Mouse (Mus musculus): ENCODE data around the gene C1qtnf9.

The C1qtnf9 gene

DNA sequence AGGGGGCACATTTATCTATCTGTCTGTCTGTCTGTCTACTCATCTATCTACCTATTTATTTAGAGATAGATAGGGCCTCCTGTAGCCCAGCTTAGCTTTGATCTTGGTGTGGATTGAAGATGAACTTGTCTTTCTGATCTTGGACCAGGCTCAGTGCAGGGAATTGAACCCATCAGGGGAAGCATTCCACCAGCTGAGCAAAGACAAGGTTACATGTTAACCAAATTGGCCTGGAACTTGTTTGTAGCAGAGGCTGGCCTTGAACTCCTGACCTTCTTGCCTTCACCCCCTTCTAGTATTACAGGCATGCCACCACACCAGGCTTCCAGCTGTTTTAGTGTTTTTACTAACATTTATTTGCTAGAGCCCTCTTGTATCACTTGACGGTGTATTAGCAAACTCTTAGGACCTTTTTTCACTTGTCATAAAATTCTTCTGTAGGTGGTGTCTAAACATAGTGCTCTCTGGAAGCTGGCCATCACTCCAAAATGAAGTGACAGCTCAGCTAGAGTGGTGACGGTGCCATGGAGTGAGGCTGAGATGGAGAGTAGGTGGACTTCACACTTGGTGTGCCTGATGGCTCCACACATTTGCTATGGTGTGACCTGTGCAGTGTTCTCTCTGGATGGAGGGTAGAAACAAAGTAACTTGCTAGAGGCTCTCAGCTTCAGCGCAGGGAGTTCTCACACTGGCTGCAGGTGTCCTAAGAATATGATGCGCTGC, 28.8 kb downstream of the C1qtnf9 start:
- no peak for DNase-seq

DNA sequence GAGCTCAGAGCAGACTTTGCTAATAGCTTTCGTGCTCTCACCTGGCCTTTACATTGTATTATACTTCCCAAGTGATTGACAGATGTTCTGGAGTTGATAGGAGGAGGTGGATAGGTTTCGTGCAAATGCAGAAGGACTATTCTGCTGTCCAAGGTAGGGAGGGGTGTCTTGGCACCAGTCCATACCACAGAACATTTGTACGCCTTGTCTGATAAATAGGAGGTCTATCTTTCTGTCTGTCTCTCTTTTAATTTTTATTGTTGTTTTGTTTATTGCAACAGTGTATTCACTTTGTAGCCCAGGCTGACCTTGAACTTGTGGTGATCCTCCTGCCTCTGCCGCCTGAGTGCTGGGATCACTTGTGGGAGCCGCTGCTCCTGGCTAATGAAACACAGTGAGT, 29.7 kb downstream of the C1qtnf9 start:
- DNase-seq = no peak

DNA sequence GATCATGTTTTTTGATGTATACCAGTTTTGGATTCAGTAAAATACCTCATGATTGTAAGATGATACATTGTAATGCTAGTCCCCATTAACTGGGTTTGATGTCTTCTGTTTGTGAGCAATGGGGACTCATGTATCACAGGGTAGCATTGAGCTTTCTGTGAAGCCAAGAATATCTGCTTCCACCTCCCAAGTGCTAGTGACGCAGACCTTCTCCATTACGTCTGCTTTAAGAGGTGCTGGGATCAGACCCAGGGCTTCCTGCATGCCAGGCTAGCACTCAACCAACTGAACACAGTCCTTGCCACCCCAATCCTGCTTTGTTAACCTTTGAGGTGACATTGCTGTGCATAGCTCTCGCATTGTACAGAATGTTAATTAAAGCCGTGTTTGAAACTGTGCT, 30.8 kb downstream of the C1qtnf9 start:
- no peak for DNase-seq

DNA sequence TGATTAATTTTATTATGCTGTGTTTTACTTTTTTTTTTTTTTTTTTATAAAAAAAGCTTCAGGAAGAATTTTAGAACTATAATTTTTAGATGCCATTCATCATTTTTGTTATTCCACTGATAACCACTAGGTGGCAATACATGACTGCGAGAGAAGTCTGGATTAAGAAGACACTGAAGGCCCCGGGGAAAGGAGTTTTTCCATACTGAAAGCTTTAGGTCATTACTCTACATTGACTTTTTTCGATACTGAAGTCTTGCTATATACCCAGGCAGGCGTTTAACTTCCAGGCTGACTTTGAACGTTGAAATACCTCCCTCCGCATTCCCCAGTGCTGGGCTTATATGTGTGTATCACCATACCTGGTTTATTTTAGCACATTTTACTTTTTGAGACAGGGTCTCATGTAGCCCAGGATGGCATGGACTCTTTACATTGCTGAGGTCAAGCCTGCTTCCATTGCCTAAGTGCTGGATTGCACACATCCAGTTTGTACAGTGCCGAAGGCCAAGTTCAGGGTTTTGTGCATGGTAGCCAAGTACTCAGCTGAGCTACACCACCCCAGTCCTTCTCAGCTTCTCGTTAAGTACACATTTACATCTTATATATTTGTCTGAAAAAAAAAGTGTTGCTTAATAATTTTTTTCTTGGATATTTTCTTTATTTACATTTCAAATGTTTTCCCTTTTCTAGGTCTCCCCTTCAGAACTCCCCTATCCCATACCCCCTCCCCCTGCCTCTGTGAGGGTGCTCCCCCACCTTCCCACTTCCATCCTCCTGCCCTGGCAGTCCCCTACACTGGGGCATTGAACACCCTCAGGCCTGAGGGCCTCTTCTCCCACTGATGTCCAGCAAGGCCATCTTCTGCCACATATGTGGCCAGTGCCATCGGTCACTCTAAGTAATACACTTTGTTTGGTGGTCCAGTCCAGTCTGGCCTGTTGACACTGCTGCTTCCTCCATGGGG, 32.1 kb downstream of the C1qtnf9 start:
- no peak for DNase-seq

DNA sequence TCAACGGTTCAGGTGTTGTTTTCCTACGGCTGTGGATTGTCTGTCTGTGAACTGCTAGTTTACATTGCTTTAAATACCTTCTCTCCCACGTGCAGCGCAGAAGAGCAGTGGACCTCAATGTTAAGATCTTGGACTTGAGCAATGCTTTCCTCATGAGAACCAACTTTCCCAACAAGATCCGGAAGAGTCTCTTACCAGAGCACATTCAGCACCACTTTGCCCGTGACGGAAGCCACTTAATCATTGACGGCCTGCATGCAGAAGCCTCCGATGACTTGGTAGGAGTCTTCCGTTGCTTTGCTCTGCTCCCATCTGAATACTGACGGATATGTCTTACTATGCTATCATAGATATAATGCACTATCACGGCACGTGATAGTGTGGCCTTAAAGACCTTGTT, 34.1 kb downstream of the C1qtnf9 start:
- DNase-seq = no peak

DNA sequence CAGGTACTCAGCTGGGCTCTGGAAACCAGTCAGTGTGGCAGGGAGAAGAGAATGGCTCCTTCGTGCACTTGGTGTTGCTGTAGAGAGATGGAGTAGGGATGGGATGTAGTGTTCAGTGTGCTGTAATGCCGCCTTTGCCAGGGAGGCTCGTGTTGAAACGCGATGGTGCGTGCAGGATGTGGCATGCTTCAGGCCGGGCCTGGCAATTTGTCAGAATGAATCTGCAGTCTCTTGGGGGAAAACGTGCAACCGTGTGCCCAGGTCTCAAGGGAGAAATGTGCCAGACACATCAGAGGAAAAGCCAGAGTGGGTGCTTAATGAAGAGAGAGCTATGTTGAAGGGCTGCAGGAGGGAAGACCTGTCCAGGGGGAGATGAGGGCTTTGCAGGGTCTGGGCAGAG, 37.0 kb downstream of the C1qtnf9 start:
- DNase-seq = no peak

DNA sequence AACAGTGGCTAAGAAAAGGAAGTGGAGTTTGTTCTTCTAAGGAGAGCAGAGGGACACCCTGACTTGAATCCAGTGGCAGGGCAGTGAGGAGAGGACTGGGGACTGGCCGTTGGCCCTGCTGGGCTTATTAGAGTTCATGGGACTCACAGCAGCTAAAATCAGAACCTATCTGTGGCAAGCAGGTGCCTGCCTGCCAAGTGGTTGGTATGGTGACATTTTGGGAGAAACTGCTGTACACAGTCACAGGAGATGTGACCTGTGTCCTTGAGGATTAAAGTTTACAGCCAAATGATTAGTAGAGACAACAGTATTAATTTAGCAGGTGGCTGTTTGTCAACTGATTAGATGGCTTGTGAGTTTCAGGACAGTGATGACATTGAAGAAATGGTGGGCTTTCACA, 37.9 kb downstream of the C1qtnf9 start:
- DNase-seq = no peak

DNA sequence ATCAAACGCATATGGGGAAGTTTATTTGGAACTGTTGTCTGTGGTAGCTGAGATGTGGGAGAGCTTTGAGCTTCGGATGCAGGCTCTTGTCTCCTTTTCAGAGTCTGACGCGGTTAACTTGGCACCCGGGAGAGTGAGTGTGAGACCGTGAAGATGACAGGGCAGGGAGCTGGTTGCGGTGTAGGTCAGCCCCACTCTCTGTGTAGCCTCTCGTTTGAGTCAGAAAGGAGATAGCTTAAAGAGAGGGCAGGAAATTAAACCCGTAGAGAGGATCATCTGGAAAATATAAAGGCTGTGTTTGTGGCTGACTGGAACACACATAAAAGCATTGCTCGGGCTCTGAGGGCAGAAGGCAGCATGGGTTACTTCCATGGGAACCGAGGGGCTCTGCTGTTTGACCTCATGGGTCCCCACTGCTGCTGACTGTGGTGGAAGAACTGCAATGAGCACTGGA, 39.0 kb downstream of the C1qtnf9 start:
- no peak for DNase-seq

DNA sequence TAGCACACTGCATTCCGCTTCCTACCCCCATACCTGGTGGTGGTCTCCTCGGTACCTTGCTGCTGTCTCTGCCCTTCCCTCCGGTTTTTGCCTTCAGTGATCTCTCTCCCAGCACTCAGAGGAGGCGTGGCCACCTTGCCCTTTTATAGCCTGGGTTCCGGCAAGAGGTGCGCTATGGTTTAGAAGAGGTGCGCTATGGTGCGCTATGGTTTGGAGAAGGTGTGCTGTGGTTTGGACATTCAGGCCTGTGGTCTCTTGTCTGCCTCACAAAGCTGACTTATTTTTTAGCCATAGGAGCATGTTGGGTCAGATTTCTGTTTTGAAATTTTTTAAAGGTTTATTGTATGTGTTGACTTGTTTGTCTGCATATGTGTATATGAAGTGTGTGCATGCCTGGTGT, 41.9 kb downstream of the C1qtnf9 start:
- no peak for DNase-seq

DNA sequence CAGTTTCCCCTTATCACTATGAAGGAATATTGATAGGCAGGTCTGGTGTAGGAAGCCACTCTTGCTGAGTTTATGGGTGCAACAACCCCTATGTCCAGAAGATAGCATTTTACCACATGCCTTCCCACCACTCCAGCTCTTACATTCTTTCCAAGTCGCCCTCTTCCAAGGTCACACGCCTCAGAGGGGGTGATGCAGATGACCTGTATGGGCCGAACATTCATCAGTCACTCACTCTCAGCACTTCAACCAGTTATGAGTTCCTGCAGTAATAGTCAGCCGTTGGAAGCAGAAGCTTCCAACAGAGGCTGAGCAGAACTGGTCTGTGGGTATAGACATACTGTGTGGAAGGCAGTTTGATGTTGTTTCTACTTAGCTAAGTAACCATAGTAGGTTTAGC, 43.6 kb downstream of the C1qtnf9 start:
- no peak for DNase-seq

DNA sequence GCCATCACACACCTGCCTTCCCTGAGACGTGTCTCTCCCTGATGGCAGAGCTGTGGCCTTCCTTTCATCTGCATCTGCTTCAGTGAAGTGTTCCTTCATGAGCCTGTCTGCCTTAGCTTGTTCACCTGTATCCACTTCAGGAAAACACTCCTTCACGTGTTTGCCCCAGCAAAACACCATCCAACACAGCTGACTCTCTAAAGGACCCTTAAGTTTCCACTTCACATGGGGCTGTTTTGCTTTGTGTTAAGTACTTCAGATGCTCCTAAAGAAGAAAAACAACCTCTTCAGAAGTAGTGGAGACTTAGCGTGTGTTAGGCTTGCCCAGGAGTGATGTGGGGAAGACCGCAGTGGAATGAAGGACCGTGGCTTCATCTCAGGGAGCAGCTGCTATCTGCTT, 47.2 kb downstream of the C1qtnf9 start:
- no peak for DNase-seq

DNA sequence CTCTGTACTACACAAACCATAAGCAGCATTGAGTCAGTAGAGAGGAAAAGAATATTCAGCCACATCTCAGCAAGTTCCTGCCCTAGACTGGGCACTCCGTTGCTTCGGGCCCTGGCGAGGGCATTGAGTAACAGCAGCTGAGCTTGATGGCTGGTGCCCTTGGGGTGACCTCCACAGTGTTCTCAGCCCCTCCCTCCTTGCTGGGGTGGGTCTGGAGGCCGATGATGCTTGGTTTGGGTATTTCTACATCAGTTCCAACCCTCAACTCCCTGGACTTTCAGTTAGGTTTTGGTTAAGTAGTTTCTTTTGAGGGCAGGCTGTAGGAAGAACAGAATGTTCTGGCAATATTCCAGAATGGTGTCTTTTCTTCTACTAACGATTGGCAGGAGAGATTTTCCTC, 50.1 kb downstream of the C1qtnf9 start:
- DNase-seq = no peak

DNA sequence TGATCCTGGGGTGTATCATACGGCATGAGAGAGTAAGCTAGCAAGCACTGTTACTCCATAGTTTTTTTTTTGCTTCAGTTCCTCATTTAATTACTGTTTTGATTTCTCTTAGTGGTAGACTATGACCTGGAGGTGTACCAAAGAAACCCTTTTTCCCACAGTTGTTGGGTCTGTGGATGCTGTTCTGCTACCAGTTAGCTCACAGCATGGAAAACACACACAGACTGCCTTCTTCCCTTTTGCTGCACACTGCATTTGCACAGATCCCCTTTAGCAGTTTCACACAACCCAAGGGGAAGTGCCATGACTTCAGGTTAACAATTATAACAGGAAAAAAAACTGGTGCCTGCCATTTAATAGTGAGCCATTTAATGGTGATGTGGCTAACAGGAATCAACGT, 62.2 kb downstream of the C1qtnf9 start:
- DNase-seq = no peak
